Mouse (Mus musculus): ENCODE measurements around the gene Slc16a8.
A peak's percentile ranks its signal among the peaks of the same experiment; 100 is the strongest.
"Not testable (repeated sequence)": the region's sequence is repeated elsewhere in the genome, so short reads cannot be mapped to it uniquely, and the experiment has no call there.

The Slc16a8 gene

GRCm38 (mm10) chr15:79262375-79262774 is 7.8 kb upstream of the Slc16a8 start:
- DNase-seq, result no peak

DNA sequence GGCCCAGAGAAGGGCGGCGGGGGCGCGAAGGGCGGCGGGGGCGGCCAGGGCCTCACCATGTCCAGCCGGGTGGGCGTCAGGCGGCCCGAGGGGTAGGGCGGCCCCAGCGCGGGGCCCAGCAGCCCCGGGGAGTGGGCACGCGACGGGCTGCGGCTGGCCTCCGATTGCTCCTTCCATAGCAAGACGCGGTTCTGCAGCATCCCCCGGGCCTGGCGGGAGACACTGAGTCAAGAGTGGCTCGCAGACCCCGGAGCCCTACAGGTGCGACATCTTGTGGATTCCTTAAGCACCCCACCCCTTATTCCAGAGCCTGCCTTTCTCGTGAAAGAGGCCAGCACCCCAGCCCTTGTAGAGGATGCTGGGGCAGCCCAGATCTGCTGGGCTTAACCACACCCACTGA is 7.2 kb upstream of the Slc16a8 start:
- DNase-seq, result no peak

GRCm38 (mm10) chr15:79261095-79261725 is 6.6 kb upstream of the Slc16a8 start:
- peak; percentile 62 for DNase-seq

DNA sequence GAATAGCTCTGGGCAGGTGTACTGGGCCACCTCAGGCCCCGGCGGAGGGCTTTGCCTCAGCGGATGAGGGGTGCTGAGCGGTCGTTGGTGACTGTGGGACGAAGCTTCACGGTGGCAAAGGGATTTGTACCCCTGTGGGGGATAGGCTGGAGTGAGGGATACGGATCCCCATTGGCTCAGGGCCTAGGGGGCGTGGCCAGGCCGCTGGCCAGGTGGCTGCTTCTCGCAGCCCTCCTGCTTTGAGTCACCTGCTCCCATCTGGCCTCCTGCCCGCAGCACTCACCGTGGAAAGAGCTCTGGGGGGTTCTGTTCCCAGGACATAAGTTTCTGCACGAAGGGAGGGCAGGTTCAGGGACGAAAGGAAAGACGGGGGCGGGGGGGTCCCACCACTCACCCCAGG is 4.0 kb upstream of the Slc16a8 start:
- no peak for DNase-seq

DNA sequence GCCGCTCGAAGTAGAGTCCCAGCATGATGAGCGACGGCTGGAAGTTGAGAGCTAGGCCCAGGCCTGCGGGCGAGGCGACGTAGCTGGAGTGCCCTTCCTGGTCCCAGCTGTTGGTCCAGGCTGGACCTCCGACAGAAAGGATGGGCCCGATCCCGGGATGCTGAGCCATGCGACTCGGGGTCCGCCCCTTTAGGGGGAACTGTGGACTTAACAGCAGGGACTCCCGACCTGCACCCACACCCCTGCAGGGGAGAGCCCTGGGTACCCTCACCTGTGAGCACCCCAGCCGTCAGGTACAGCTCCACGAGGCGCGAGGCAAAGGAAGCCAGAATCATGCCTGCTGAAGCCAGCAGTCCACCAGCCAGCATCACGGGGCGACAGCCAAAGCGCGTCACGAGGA is 2.0 kb downstream of the Slc16a8 start:
- no peak for DNase-seq

DNA sequence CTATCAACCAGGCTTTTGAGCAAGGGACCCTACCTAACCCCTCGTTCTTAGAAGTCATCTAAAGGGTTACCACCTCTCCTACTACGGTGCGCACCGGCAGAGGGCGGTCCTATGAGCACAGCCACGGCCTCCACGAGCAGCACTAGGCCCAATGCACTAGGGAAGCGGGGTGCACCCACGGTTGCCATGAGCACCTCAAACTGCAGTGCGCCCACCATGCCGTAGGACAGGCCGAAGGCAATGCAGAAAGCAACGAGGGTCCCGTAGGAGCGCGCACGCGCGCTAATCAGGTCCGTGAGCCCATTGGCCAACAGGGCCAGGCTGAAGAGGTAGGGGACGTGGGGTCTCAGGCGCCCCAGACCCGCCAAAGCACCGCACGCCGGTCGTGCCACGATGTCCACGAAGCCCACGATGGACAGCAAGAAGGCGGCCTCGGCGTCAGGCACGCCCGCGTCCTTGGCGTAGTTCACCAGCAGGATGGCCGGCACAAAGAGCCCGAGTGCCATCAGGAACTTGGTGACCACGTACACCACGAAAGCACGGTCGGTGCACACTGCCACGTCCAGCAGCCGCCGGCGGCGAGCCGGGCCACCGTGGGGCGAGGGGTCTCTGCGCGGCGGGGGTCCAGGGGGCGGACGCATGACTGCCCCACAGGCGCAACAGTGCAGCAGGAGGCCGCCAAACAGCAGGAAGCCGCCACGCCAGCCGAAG is 2.6 kb downstream of the Slc16a8 start:
- DNase-seq, result no peak

- no peak for DNase-seq
These were observed 3.4 kb downstream of the Slc16a8 start for GRCm38 (mm10) chr15:79251168-79251567.

DNA sequence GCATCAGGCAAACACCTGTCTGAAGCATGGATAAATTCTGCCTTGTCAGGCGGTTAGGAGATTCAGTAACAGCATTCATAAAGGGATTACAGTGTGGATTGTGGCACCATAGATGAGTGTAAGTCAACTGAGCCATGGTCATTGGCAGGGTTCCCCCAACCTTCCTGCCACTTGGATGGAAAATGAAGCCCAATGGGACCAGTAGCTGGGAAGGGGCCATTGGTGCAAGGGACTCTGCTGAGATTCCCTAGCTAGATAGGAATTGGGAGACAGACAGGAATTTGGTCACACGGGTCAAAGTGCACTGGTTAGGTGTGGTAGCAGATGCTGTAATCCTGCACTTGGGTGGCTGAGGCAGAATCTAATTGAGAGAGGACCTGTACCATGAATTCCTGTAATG is 4.3 kb downstream of the Slc16a8 start:
- no peak for DNase-seq

GRCm38 (mm10) chr15:79245321-79245720 is 9.2 kb downstream of the Slc16a8 start:
- no peak for DNase-seq

DNA sequence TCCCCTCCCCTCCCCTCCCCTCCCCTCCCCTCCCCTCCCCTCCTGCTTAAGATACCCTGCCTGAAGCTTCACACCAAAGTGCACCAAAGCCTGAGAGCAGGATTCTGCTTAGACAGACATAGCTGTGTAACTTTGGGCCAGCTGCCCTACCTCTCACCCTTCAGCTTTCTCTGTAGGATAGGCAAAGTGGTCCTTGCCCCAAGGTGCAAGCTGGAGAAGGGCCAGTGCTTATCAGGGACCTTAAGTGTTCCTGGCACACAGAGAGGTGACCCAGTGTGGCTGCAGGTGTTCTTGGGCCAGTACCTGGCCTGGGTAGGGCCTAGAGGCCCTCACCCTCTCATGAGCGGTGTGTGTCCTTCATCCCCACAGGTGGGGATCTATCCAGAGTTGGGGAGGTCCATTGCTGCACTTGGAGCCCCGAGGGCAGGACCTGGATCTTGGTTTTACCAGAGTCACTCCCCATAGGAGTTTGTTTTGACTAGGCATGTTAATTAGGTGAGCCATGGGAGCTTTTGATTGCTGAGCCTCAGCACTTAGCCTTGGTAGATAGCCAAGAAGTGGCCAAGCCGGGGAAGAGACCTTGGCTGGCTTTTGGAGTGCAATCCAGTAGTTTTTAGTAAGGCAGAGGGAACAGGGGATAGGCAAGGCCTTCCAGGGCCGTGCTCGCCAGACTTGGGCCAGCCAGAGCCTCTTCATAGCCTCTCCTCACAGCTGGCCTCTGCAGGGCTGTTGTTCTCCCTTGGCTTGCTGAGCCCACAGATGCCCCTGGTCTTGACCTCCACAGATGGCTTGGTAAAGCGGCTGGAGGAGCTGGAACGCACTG is 10.3 kb downstream of the Slc16a8 start:
- no peak for DNase-seq

GRCm38 (mm10) chr15:79243234-79244042 is 11.1 kb downstream of the Slc16a8 start:
- DNase-seq, result peak; percentile 96

DNA sequence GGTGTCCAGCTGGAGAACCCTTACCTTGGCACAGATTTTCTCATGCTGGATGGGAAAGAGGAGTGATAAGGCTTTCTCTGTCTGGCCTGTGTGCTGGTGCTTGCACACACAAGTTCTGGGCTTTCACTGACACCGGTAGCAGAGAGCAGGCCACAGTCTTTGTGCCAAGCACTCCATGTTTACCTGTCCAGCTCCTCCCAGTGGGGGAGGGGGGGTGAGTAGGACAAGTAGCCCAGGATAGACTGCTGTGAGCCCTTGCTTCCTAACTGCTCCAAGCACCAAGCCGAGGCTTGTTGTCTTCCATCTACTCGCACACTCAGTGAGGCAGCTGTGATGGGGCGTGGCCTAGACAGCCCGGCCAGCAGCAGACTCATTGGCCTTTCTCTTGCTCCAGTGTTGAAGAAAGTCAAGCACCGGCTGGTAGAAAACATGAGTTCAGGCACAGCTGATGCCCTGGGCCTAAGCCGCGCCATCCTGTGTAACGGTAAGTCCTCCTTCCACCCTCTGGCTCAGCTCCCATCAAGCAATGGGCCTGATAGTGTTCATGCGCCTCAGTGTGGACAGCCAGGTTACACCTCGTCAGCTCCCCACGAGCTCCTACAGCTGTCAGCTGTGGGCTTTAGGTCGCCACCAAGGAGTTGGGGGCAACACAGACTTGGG is 11.9 kb downstream of the Slc16a8 start:
- no peak for DNase-seq

- DNase-seq, result no peak
These were observed 16.5 kb downstream of the Slc16a8 start for GRCm38 (mm10) chr15:79238036-79238435.

- no peak for DNase-seq
These were observed 19.3 kb downstream of the Slc16a8 start for GRCm38 (mm10) chr15:79235268-79235667.

DNA sequence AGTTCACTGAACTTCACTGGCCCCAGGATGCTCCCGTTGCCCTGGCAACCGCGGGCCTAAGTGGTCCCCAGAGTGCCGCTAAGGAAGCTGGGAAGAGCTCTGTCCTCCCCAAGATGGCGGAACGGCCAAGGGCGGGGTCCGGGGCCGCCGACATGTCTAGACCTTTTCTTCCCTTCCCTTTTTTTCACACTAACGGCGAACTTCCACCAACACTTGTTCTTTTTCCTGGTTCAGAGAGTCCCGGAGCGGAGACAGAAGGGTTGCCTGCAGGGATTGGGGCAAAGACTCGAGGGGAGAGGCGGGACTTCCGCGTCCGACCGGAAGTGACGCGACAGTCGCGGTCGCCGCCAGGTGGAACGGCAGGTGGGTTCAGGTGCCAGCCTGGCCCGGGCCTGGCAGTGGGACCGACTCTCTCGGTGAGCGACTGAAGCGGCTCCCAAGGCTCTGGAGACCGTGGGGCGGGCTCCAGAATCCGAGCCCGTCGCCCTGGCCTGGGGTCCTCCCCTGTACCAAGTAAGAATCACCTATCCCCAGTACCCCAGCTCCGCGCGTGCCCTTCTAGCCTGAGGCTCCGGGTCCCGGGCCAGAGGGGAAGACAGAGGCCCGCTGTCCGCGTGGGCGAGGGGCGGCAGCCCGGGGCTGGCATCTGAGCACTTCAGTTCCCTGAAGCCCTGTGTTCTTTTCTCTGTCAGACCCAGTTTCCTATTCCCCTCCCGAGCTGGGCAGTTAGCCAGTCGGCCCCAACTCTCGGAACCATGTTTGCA is 25.3 kb downstream of the Slc16a8 start, which contains the start of the genes Pick1 and Gm49486:
Pick1 (plus strand) TSS at position 116 of the 764 bp plus-strand sequence.
Gm49486 (plus strand) TSS at position 334 of the 764 bp plus-strand sequence.
- peak; percentile 89 for DNase-seq

GRCm38 (mm10) chr15:79225780-79226179 is 28.8 kb downstream of the Slc16a8 start:
- DNase-seq, result not testable (repeated sequence)

DNA sequence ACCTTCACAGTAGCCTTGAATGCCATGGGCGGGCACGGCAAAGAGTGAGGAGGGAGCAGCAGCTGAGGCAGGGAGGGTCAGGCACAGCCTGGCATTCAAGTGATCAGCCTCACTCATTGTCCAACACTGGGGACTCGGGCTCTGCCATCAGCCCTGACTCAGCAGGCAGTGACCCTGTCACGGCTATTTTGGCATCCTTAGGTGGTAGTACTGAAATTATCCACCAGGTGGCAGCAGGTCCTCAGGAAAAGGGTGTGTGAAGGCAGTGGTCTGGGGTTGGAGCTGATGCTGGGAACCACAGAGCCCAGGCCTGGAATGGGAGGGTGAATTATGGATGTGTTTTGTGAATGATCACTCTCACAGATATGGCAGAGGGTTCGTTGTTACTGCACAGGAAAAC is 29.9 kb downstream of the Slc16a8 start:
- peak; percentile 66 for DNase-seq

DNA sequence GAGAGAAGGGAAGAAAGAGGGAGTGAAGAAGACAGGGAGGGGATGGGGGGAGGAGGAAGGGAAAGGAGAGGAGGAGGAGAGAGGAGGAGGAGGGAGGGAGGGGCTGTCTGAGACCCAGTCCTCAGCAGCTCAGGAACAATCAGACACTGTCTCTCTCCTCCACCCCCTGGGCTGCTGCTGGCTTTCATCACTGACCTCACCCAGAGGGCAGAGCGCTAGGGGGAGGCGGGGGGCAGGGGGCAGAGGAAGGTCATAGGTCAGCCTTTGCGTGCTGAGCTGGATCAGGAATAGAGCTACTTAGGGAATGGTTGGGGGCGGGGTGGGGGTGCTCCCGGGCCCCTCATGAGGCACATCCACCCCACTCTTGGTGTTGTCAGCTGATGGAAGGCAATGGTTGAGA is 30.9 kb downstream of the Slc16a8 start:
- DNase-seq, result no peak

DNA sequence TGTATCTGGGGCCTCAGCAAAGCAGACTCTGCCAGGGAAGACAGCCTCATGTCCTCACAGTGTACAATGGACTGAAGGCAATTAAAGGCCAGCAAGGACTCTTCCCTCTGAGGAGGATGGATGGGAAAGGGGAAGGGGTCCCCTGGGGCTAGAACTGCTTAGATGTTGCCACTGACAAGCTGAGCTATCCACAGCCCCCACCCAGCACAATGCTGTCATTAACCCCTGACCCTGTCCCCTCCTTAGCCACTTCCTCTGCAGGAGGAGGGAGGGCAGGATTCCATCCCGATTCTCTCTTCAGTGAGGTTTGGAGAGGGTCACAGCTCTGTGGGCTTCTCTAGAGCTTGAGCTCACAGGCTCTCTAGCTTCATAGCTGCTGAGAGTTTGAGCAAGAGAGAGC is 35.0 kb downstream of the Slc16a8 start:
- DNase-seq, result no peak

DNA sequence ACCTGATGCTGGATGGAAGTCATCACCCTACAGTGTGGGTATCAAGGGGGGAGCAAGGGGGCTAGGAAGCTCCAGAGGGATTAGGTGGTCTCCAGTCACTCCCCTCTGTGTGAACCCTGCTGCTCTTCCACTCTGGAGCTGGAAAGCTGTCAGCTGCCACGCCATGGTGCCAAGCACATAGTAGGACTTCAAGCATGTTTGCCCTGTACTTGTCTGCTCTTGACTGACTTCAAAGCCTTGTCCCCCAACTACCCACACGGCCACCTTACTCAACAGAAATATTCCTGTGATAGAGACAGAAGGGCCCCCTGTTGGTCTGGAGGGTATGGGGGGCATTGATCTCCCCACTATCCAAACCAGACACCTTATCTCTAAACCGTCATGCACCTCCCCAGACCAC is 38.4 kb downstream of the Slc16a8 start:
- DNase-seq, result no peak

GRCm38 (mm10) chr15:79213591-79213990 is 41.0 kb downstream of the Slc16a8 start:
- no peak for DNase-seq

Measured in right cerebral cortex, postnatal 25 days (tissue).